Mouse (Mus musculus): ENCODE results near the gene Sox13. TPM values are rescaled to one million over a fixed set of nuclear protein-coding genes. Genes with fewer than 3 reads are reported as not detected.

Sox13 gene
- polyA plus RNA-seq, 1 experiment = 15.4 TPM

GRCm38 (mm10) chr1:133397094-133397482 lies 27.1 kb downstream of the Sox13 start:
- Histone ChIP-seq H3K4me1 (ENCODE audit: control insufficient read depth, insufficient read depth, low read length) (no peaks in the 10 kb centered on the region), H3K27ac (ENCODE audit: insufficient read depth, low read length) (no peak overlapping the region), H3K4me3 (replicated peaks; ENCODE audit: insufficient read depth, low read depth, low read length) (no peak overlapping the region), H3K27me3 (ENCODE audit: control insufficient read depth, insufficient read depth, low read length) (no peaks in the 10 kb centered on the region)
- TF ChIP-seq POLR2A (IDR thresholded peaks at IDR 0.05; ENCODE audit: borderline replicate concordance, insufficient read depth, low read length) = no peak
- TF ChIP-seq CTCF (IDR thresholded peaks at IDR 0.05; ENCODE audit: borderline replicate concordance, insufficient read depth, low read depth, low read length) = no peak
- WGBS = 69% methylated on average over 5 of the region's 5 CpGs
- no peak for DNase-seq

DNA sequence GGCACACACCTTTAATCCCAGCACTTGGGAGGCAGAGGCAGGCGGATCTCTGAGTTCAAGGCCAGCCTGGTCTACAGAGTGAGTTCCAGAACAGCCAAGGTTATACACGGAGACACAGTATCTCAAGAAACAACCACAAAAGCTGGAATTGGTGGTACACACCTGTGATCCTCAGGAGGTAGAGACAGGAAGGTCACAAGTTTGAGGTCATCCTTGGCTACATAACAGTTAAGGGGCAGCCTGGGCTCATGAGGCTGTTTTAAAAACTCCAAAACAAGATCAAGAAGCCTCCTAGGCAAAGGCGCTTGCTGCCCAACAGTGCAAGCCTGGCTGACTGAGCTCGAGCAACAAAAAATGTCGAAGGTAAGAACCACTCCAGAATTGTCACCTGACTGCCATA lies 27.5 kb downstream of the Sox13 start:
- no peaks in the 10 kb centered on the region for H3K27me3 ChIP-seq (ENCODE audit: control insufficient read depth, insufficient read depth, low read length)
- 78% methylated on average over 5 of the region's 5 CpGs for WGBS
- H3K27ac ChIP-seq (ENCODE audit: insufficient read depth, low read length) = no peak overlapping the region
- TF ChIP-seq POLR2A (IDR thresholded peaks at IDR 0.05; ENCODE audit: borderline replicate concordance, insufficient read depth, low read length) (no peak), CTCF (IDR thresholded peaks at IDR 0.05; ENCODE audit: borderline replicate concordance, insufficient read depth, low read depth, low read length) (no peak)
- no peak for DNase-seq
- no peaks in the 10 kb centered on the region for H3K4me1 ChIP-seq (ENCODE audit: control insufficient read depth, insufficient read depth, low read length)
- no peak overlapping the region for H3K4me3 ChIP-seq (replicated peaks; ENCODE audit: insufficient read depth, low read depth, low read length)

DNA sequence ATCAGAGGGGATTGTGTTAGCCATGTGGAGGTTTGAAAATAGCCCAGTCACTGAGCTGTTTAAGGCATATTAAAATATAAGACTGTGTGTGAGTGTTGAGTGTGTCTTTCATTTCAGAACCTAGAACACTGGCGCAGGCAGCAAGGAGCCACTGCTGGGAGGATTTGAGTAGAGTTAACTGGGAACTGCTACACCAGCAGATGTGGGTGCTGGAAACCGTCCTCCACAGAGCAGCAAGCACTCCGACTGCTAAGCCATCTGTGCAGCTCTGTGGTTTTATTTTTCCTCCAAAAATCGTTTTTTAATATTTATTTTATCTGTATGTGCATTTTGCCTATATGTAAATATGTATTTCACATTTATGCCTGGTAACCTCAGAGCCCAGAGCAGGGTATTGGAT lies 29.5 kb downstream of the Sox13 start:
- Histone ChIP-seq H3K27ac (ENCODE audit: insufficient read depth, low read length) (no peak overlapping the region), H3K27me3 (ENCODE audit: control insufficient read depth, insufficient read depth, low read length) (no peaks in the 10 kb centered on the region), H3K4me3 (replicated peaks; ENCODE audit: insufficient read depth, low read depth, low read length) (no peak overlapping the region), H3K4me1 (ENCODE audit: control insufficient read depth, insufficient read depth, low read length) (no peaks in the 10 kb centered on the region)
- DNase-seq = no peak
- WGBS = 41% methylated on average over 4 of the region's 4 CpGs
- TF ChIP-seq POLR2A (IDR thresholded peaks at IDR 0.05; ENCODE audit: borderline replicate concordance, insufficient read depth, low read length) = no peak
- no peak for TF ChIP-seq CTCF (IDR thresholded peaks at IDR 0.05; ENCODE audit: borderline replicate concordance, insufficient read depth, low read depth, low read length)

DNA sequence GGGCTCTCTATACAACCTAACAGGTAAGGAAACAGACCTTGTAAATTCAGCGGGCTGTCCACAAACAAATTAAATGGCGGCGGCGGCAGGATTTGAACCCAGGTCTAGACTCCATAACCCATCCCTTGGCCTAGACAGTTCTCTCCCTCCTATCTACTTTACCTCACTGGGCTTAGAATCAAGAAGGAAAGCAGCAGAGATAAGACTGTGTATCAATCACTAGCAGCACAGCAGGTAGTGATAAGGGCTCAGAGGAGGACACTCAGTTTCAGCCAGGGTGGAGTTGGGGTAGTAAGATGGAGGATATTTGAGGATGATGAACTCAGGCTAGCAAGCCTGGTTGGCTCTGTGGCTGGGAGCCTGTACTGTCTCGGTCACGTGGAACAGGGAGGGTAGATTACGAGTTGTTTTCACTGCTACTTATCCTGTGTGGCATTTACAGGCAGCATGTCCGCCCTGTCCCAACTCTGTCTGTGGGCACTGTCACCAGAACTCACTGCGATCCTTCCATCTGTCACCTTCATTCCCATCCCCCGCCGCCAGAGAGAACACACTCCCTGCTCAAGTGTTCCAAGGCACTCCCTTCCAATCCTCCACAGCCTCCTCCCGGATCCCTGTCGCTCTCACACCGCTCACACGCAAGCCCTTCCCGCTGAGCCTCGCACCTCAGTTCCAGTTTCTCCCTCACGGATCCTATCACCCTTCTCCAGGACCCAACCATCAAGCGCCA lies 36.5 kb downstream of the Sox13 start:
- no peak overlapping the region for H3K4me3 ChIP-seq (replicated peaks; ENCODE audit: insufficient read depth, low read depth, low read length)
- 48% methylated on average over 19 of the region's 19 CpGs for WGBS
- no peak for DNase-seq
- no peak overlapping the region for H3K27ac ChIP-seq (ENCODE audit: insufficient read depth, low read length)
- no peaks in the 10 kb centered on the region for H3K4me1 ChIP-seq (ENCODE audit: control insufficient read depth, insufficient read depth, low read length)
- no peak for TF ChIP-seq CTCF (IDR thresholded peaks at IDR 0.05; ENCODE audit: borderline replicate concordance, insufficient read depth, low read depth, low read length)
- TF ChIP-seq POLR2A (IDR thresholded peaks at IDR 0.05; ENCODE audit: borderline replicate concordance, insufficient read depth, low read length) = no peak
- H3K27me3 ChIP-seq (ENCODE audit: control insufficient read depth, insufficient read depth, low read length) = no peaks in the 10 kb centered on the region

- DNase-seq = no peak
- no peak overlapping the region for H3K27ac ChIP-seq (ENCODE audit: insufficient read depth, low read length)
- TF ChIP-seq POLR2A (IDR thresholded peaks at IDR 0.05; ENCODE audit: borderline replicate concordance, insufficient read depth, low read length) (no peak), CTCF (IDR thresholded peaks at IDR 0.05; ENCODE audit: borderline replicate concordance, insufficient read depth, low read depth, low read length) (no peak)
- H3K27me3 ChIP-seq (ENCODE audit: control insufficient read depth, insufficient read depth, low read length) = no peaks in the 10 kb centered on the region
- H3K4me1 ChIP-seq (ENCODE audit: control insufficient read depth, insufficient read depth, low read length) = no peaks in the 10 kb centered on the region
- H3K4me3 ChIP-seq (replicated peaks; ENCODE audit: insufficient read depth, low read depth, low read length) = no peak overlapping the region
- 61% methylated on average over 11 of the region's 11 CpGs for WGBS
Observed at GRCm38 (mm10) chr1:133386209-133386608, 38.0 kb downstream of the Sox13 start.

DNA sequence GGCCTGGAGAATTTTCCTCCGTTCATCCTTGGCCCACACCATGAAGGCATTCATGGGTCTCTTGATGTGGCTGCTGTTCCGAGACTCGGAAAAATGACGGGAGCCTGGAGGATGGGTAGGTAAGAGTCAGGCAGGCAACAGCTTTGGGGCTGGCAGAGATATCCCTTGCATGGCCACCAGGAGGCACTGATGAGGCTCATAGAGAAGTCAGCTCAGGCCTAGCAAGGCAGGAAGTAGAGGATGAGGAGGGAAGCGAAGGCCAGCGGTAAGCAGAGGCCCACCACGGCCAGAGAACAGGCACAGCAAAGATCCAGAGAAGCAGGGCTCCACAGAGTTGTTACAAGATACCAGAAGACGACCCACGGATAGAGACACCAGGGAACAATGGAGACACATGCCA lies 38.7 kb downstream of the Sox13 start:
- WGBS = 41% methylated on average over 9 of the region's 9 CpGs
- no peak overlapping the region for H3K27ac ChIP-seq (ENCODE audit: insufficient read depth, low read length)
- TF ChIP-seq POLR2A (IDR thresholded peaks at IDR 0.05; ENCODE audit: borderline replicate concordance, insufficient read depth, low read length) (no peak), CTCF (IDR thresholded peaks at IDR 0.05; ENCODE audit: borderline replicate concordance, insufficient read depth, low read depth, low read length) (peak; percentile 64)

DNA sequence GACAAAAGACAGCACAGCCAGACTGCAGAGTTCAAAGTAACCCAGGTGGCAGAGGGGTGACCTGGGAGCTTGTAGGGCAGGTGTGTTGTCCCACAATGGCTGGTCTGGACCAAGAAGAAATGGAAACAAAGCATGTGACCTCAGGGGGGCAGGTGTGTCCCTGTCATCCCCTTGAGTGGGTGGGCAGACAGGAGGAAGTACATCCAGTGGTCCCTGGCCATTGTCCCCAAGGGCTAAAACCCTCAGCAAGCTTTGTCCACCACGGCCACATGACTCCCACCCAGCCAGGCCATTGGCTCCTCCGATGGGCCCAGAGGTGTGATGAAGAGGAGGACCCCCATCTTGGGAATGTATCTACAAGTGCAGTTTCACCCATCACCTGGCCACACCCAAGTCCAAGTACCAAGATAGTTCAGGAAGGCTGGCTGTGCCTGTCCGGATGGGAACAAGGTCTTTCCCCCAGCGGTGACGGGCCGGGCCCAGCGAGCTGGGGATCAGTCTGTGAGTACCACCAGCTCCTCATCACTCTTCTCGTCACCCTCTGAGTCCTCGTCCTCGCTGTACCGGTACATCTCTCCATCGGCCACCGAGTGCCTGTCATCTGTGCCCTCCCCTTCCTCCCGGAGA lies 40.9 kb downstream of the Sox13 start:
- WGBS = 92% methylated on average over 14 of the region's 14 CpGs
- Histone ChIP-seq H3K4me3 (replicated peaks; ENCODE audit: insufficient read depth, low read depth, low read length) (no peak overlapping the region), H3K27ac (ENCODE audit: insufficient read depth, low read length) (no peak overlapping the region), H3K27me3 (ENCODE audit: control insufficient read depth, insufficient read depth, low read length) (no peaks in the 10 kb centered on the region), H3K4me1 (ENCODE audit: control insufficient read depth, insufficient read depth, low read length) (no peaks in the 10 kb centered on the region)
- TF ChIP-seq CTCF (IDR thresholded peaks at IDR 0.05; ENCODE audit: borderline replicate concordance, insufficient read depth, low read depth, low read length) (no peak), POLR2A (IDR thresholded peaks at IDR 0.05; ENCODE audit: borderline replicate concordance, insufficient read depth, low read length) (no peak)
- DNase-seq = no peak

More for the DNA sequence above, 38.7 kb downstream of the Sox13 start:
- Histone ChIP-seq H3K4me3 (replicated peaks; ENCODE audit: insufficient read depth, low read depth, low read length) (no peak overlapping the region), H3K4me1 (ENCODE audit: control insufficient read depth, insufficient read depth, low read length) (no peaks in the 10 kb centered on the region), H3K27me3 (ENCODE audit: control insufficient read depth, insufficient read depth, low read length) (no peaks in the 10 kb centered on the region)
- DNase-seq = peak; percentile 23 to 45

DNA sequence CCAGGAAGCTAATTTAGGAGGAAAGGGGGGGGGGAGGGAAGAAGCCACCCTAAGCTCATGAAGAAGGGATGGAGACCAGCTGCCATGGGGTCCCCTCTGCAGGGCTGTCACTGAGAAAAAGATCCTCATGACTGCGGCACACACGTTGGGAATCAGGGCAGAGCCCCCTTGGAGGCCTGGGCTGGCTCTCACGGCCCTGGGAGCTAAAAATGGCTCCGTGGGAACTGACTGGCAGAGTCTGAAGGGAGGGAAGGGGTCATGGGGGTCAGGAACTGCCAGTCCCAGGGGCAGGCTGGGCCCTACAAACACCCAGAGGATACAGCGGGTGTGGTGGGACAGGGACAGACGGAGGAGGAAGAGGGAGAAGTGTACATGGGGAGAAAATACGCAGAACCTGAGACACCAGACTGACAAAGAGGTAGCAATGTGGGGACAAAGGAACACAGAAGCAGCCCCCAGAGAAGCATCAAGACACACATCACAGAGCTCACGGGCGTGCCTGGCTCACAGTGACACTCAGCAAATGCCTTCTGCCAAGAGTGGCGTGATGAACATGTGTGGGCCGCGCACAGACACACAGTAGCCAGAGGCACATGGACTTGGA lies 41.5 kb downstream of the Sox13 start:
- TF ChIP-seq CTCF (IDR thresholded peaks at IDR 0.05; ENCODE audit: borderline replicate concordance, insufficient read depth, low read depth, low read length) = no peak
- no peak for TF ChIP-seq POLR2A (IDR thresholded peaks at IDR 0.05; ENCODE audit: borderline replicate concordance, insufficient read depth, low read length)
- DNase-seq = no peak
- Histone ChIP-seq H3K4me3 (replicated peaks; ENCODE audit: insufficient read depth, low read depth, low read length) (no peak overlapping the region), H3K27me3 (ENCODE audit: control insufficient read depth, insufficient read depth, low read length) (no peaks in the 10 kb centered on the region), H3K4me1 (ENCODE audit: control insufficient read depth, insufficient read depth, low read length) (no peaks in the 10 kb centered on the region), H3K27ac (ENCODE audit: insufficient read depth, low read length) (no peak overlapping the region)
- 61% methylated on average over 12 of the region's 12 CpGs for WGBS

Measured in cerebellum, adult 2 months (tissue).